In genomic region chr5:148550821-148551763, GRCm38 (mm10) we compare ENCODE assay signal across 8 mouse cellular contexts. TPM values are rescaled to one million over a fixed set of nuclear protein-coding genes. Genes with fewer than 3 reads are reported as not detected.
A peak's percentile ranks its signal among the peaks of the same experiment; 100 is the strongest.
DNase-seq lines count a peak whose midpoint lies in the region; ATAC-seq lines count a peak whose summit lies in the region.

No protein-coding gene starts in this region.

- no peaks in the 10 kb centered on the region for H3K36me3 ChIP-seq in neural tube, embryonic 15.5 days

- H3K9ac ChIP-seq in neural tube, embryonic 15.5 days (replicated peaks): peak overlapping the region; percentile 71

- DNase-seq in urinary bladder, postnatal 25 days (ENCODE audit: low spot score): peak; percentile 31
- DNase-seq in urinary bladder, postnatal 4 days (ENCODE audit: low spot score in 2 of 2): no peak
- DNase-seq in cerebellum, adult 9-11 months: peak; percentile 71
- peak; percentile 40 for DNase-seq in gastrocnemius, postnatal 25 days
- DNase-seq in kidney, adult 18-20 months: peak; percentile 62
- peak; percentile 36 to 55 for DNase-seq in lung, adult 18-20 months

- H3K9me3 ChIP-seq in neural tube, embryonic 15.5 days (replicated peaks): no peaks in the 10 kb centered on the region

- H3K27me3 ChIP-seq in neural tube, embryonic 15.5 days (replicated peaks): no peaks in the 10 kb centered on the region

- H3K4me3 ChIP-seq in neural tube, embryonic 15.5 days (replicated peaks): peak overlapping the region; percentile 54

- H3K27ac ChIP-seq in neural tube, embryonic 15.5 days (replicated peaks): peak overlapping the region; percentile 95

- H3K4me2 ChIP-seq in neural tube, embryonic 15.5 days: peak overlapping the region; percentile 79

- WGBS in neural tube, embryonic 15.5 days: under 1% methylated on average over 28 of the region's 28 CpGs

- no peak for ATAC-seq in neural tube, embryonic 15.5 days (ENCODE audit: low FRiP score)
- ATAC-seq in frontal cortex, adult (ENCODE audit: low TSS enrichment): no peak

- H3K4me1 ChIP-seq in neural tube, embryonic 15.5 days: peaks cover 57% of the 10 kb centered on the region

RNA-seq across cellular contexts. Expression of gene Ubl3, which starts 1.5 kb away (rescaled TPM):
- 100 to 1,000 TPM; 102 to 104 TPM for total RNA-seq in gastrocnemius, postnatal 25 days (2021)
- polyA plus RNA-seq in neural tube, embryonic 15.5 days (2015; fragmentation: Nextera tagmentation; extraction: Ambion mirVana): 98.3 and 98.4 TPM in 2 replicates

Comparison
In these comparisons a context has a peak if more than half of its experiments do, and no peak if none do; other contexts are left out.
1. DNase-seq: peak in urinary bladder, postnatal 25 days (single experiment), cerebellum, adult 9-11 months (single experiment), gastrocnemius, postnatal 25 days (single experiment), kidney, adult 18-20 months (single experiment) and lung, adult 18-20 months (2 of 2); none in urinary bladder, postnatal 4 days (0 of 2).